Mouse (Mus musculus): ENCODE results near the gene Agr2.

Gene Agr2

GRCm38 (mm10) chr12:36026126-36026525 lies 33.4 kb downstream of the Agr2 start:
- DNase-seq (ENCODE audit: low spot score): no peak

- no peak for DNase-seq (ENCODE audit: low spot score)
Observed at GRCm38 (mm10) chr12:36027171-36027570, 34.5 kb downstream of the Agr2 start.

- DNase-seq (ENCODE audit: low spot score): no peak
Observed at GRCm38 (mm10) chr12:36028968-36029645, 36.4 kb downstream of the Agr2 start.

GRCm38 (mm10) chr12:36029687-36030086 lies 37.0 kb downstream of the Agr2 start:
- DNase-seq (ENCODE audit: low spot score): no peak

- DNase-seq (ENCODE audit: low spot score): no peak
Observed at GRCm38 (mm10) chr12:36030660-36031363, 38.1 kb downstream of the Agr2 start.

GRCm38 (mm10) chr12:36032419-36032818 lies 39.7 kb downstream of the Agr2 start:
- DNase-seq (ENCODE audit: low spot score): no peak

- no peak for DNase-seq (ENCODE audit: low spot score)
Observed at GRCm38 (mm10) chr12:36035501-36035900, 42.8 kb downstream of the Agr2 start.

GRCm38 (mm10) chr12:36036121-36036520 lies 43.4 kb downstream of the Agr2 start:
- DNase-seq (ENCODE audit: low spot score): no peak

- no peak for DNase-seq (ENCODE audit: low spot score)
Observed at GRCm38 (mm10) chr12:36036776-36037175, 44.1 kb downstream of the Agr2 start.

GRCm38 (mm10) chr12:36039541-36040084 lies 46.9 kb downstream of the Agr2 start:
- DNase-seq (ENCODE audit: low spot score): no peak

GRCm38 (mm10) chr12:36040571-36041280 lies 48.0 kb downstream of the Agr2 start:
- DNase-seq (ENCODE audit: low spot score): peak; percentile 52

- no peak for DNase-seq (ENCODE audit: low spot score)
Observed at GRCm38 (mm10) chr12:36041281-36041589, 48.5 kb downstream of the Agr2 start.

GRCm38 (mm10) chr12:36041703-36042347 lies 49.1 kb downstream of the Agr2 start:
- peak; percentile 73 for DNase-seq (ENCODE audit: low spot score)

- DNase-seq (ENCODE audit: low spot score): peak; percentile 93
Observed at GRCm38 (mm10) chr12:36042348-36042778, 49.7 kb downstream of the Agr2 start, which contains the start of gene Tspan13. Tspan13 (minus strand) TSS chr12:36042500.

GRCm38 (mm10) chr12:36044691-36045090 lies 52.0 kb downstream of the Agr2 start:
- DNase-seq (ENCODE audit: low spot score): no peak

- peak; percentile 5 for DNase-seq (ENCODE audit: low spot score)
Observed at GRCm38 (mm10) chr12:36046196-36046595, 53.5 kb downstream of the Agr2 start.

- DNase-seq (ENCODE audit: low spot score): no peak
Observed at GRCm38 (mm10) chr12:36047593-36047992, 54.9 kb downstream of the Agr2 start.

- DNase-seq (ENCODE audit: low spot score): no peak
Observed at GRCm38 (mm10) chr12:36050276-36050675, 57.6 kb downstream of the Agr2 start.
